ENCODE assay signal across 8 mouse cellular contexts in the genomic region with DNA sequence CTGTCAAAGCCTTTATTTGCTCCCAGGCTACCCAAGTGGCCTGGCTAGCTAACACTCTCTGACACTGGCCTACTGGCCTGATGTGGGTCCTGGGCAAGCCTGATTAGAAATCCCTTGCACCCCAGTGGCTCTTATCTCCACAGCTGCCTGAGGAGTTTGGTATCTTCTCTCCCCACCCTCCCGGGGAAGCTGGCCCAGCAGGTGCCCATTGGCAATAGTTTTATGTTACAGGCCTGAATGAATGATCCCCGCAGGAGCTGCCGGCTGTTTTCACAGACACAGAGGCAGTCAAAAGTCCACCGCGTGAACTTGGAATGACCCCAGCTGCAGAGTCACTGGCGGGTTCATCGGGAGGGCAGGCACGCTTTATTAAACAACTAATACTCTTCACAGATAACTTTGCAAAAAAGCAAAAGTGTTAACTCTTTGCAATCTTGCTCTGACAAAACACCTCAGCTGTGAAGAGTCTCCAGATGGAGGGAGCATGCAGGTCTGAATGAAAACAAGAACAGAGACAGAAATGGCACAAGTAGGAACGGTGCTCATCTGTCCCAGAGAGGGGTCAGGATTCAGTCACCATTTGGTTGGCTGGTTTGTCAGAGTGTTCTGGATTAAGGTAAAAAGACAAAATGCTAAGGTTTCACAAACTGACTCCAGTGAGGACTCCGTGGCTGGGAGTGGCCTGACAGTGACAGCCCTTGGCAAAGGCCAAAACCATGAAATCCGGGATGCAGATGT.
DNase-seq lines count a peak whose midpoint lies in the region; ATAC-seq and TF ChIP-seq lines count a peak whose summit lies in the region.

No protein-coding gene starts in this region.

- TF ChIP-seq CTCF in lung, adult 2 months (IDR thresholded peaks at IDR 0.05; ENCODE audit: insufficient read depth, low read length), result no peak

- H3K36me3 ChIP-seq in lung, embryonic 15.5 days, result no peaks in the 10 kb centered on the region
- no peaks in the 10 kb centered on the region for H3K36me3 ChIP-seq in hindbrain, embryonic 11.5 days (ENCODE audit: control insufficient read depth, insufficient read depth, low read length)
- peaks cover 12% of the 10 kb centered on the region; the same call in 1 of the 2 replicates for H3K36me3 ChIP-seq in limb, embryonic 15.5 days
- no peaks in the 10 kb centered on the region for H3K36me3 ChIP-seq in stomach, embryonic 16.5 days (ENCODE audit: control insufficient read depth, insufficient read depth, low read length)

- TF ChIP-seq POLR2A in lung, adult 2 months (IDR thresholded peaks at IDR 0.05; ENCODE audit: borderline replicate concordance, extremely low read depth, low read depth, low read length), result no peak

- H3K4me3 ChIP-seq in lung, embryonic 15.5 days, result no peak overlapping the region
- H3K4me3 ChIP-seq in lung, adult 2 months (replicated peaks; ENCODE audit: extremely low read depth, low read depth, low read length), result no peak overlapping the region
- no peak overlapping the region for H3K4me3 ChIP-seq in hindbrain, embryonic 11.5 days (ENCODE audit: low read depth, low read length)
- no peak overlapping the region for H3K4me3 ChIP-seq in limb, embryonic 15.5 days
- H3K4me3 ChIP-seq in stomach, embryonic 16.5 days (replicated peaks; ENCODE audit: low read length), result no peak overlapping the region

- no peaks in the 10 kb centered on the region for H3K27me3 ChIP-seq in lung, embryonic 15.5 days
- H3K27me3 ChIP-seq in hindbrain, embryonic 11.5 days (ENCODE audit: control insufficient read depth, insufficient read depth, low read length), result no peaks in the 10 kb centered on the region
- H3K27me3 ChIP-seq in limb, embryonic 15.5 days, result no peaks in the 10 kb centered on the region
- no peaks in the 10 kb centered on the region for H3K27me3 ChIP-seq in stomach, embryonic 16.5 days (ENCODE audit: control insufficient read depth, insufficient read depth, low read length)

- no peaks in the 10 kb centered on the region for H3K9me3 ChIP-seq in lung, embryonic 15.5 days
- H3K9me3 ChIP-seq in hindbrain, embryonic 11.5 days (ENCODE audit: control insufficient read depth, low read length), result no peaks in the 10 kb centered on the region
- H3K9me3 ChIP-seq in limb, embryonic 15.5 days, result no peaks in the 10 kb centered on the region
- no peaks in the 10 kb centered on the region for H3K9me3 ChIP-seq in stomach, embryonic 16.5 days (replicated peaks; ENCODE audit: control insufficient read depth, low read length)

- H3K4me1 ChIP-seq in lung, embryonic 15.5 days, result peaks cover 47% of the 10 kb centered on the region
- peaks cover 24% of the 10 kb centered on the region for H3K4me1 ChIP-seq in lung, adult 2 months (ENCODE audit: control insufficient read depth, insufficient read depth, low read length)
- H3K4me1 ChIP-seq in hindbrain, embryonic 11.5 days (replicated peaks; ENCODE audit: control insufficient read depth, insufficient read depth, low read length), result no peaks in the 10 kb centered on the region
- peaks cover 16% of the 10 kb centered on the region for H3K4me1 ChIP-seq in limb, embryonic 15.5 days
- peaks cover 39% of the 10 kb centered on the region for H3K4me1 ChIP-seq in stomach, embryonic 16.5 days (ENCODE audit: control insufficient read depth, insufficient read depth, low read length)

- no peak overlapping the region for H3K9ac ChIP-seq in lung, embryonic 15.5 days
- H3K9ac ChIP-seq in hindbrain, embryonic 11.5 days (ENCODE audit: low read depth, low read length), result no peak overlapping the region
- no peak overlapping the region for H3K9ac ChIP-seq in limb, embryonic 15.5 days
- H3K9ac ChIP-seq in stomach, embryonic 16.5 days (ENCODE audit: low read length), result no peak overlapping the region; the same call in 1 of the 2 replicates

- 9% methylated on average over 11 of the region's 11 CpGs for WGBS in lung, embryonic 15.5 days
- WGBS in lung, adult 2 months, result 27% methylated on average over 11 of the region's 11 CpGs
- 13% methylated on average over 11 of the region's 11 CpGs for WGBS in hindbrain, embryonic 11.5 days
- WGBS in limb, embryonic 15.5 days, result 13% methylated on average over 11 of the region's 11 CpGs
- WGBS in stomach, embryonic 16.5 days, result 6% methylated on average over 11 of the region's 11 CpGs

- no peak for DNase-seq in lung, adult 2 months
- peak; percentile 61 for DNase-seq in embryo, embryonic 11.5 days (ENCODE audit: low read depth, low spot score)
- peak; percentile 43 for DNase-seq in hindbrain, embryonic 11.5 days (ENCODE audit: low spot score)
- DNase-seq in cerebellum, adult 9-11 months, result no peak

- H3K27ac ChIP-seq in lung, embryonic 15.5 days, result peak overlapping the region; percentile 39; the same call in 1 of the 2 replicates
- no peak overlapping the region for H3K27ac ChIP-seq in hindbrain, embryonic 11.5 days (ENCODE audit: low read depth, low read length)
- peak overlapping the region; percentile 38; the same call in 1 of the 2 replicates for H3K27ac ChIP-seq in limb, embryonic 15.5 days
- peak overlapping the region; percentile 51 for H3K27ac ChIP-seq in stomach, embryonic 16.5 days (ENCODE audit: low read length)

- peak overlapping the region; percentile 7; the same call in 1 of the 2 replicates for H3K4me2 ChIP-seq in lung, embryonic 15.5 days
- no peak overlapping the region for H3K4me2 ChIP-seq in hindbrain, embryonic 11.5 days (replicated peaks; ENCODE audit: low read depth, low read length)
- no peak overlapping the region for H3K4me2 ChIP-seq in limb, embryonic 15.5 days
- H3K4me2 ChIP-seq in stomach, embryonic 16.5 days (ENCODE audit: low read depth, low read length), result no peak overlapping the region

- ATAC-seq in lung, embryonic 15.5 days (ENCODE audit: borderline replicate concordance, extremely low read depth, low FRiP score, low TSS enrichment), result no peak
- ATAC-seq in hindbrain, embryonic 11.5 days (ENCODE audit: low FRiP score), result peak; percentile 85
- ATAC-seq in limb, embryonic 15.5 days (ENCODE audit: insufficient number of reproducible peaks, low FRiP score, low TSS enrichment, low read depth), result no peak
- peak; percentile 48; the same call in 1 of the 2 replicates for ATAC-seq in stomach, embryonic 16.5 days (ENCODE audit: insufficient read depth, low FRiP score)
- no peak for ATAC-seq in frontal cortex, adult (ENCODE audit: low TSS enrichment)

Comparison
In these comparisons a context has a peak if more than half of its experiments do, and no peak if none do; other contexts are left out.
1. ATAC-seq: peak in hindbrain, embryonic 11.5 days (single experiment) and stomach, embryonic 16.5 days (single experiment); none in lung, embryonic 15.5 days (single experiment), limb, embryonic 15.5 days (single experiment) and frontal cortex, adult (single experiment).
2. DNase-seq: peak in embryo, embryonic 11.5 days (single experiment) and hindbrain, embryonic 11.5 days (single experiment); none in lung, adult 2 months (single experiment) and cerebellum, adult 9-11 months (single experiment).